Mouse (Mus musculus) gastrocnemius, postnatal 10 days (tissue): ENCODE measurements at regions not wholly inside any gene's neighbourhood (a gene's known extent, or its start where the extent isn't known, plus 50 kb on each side); places are given as distances from the start of the nearest gene placed in this dataset.

Source experiments
- DNase-seq: peaks from one replicate; pipeline ENCODE4 v3.0.0; 2021; ENCODE audit warnings: mixed read lengths

- DNase-seq = no peak
Measured at GRCm38 (mm10) chr11:111715401-111715800, 649.4 kb downstream of the Kcnj2 start.

DNA sequence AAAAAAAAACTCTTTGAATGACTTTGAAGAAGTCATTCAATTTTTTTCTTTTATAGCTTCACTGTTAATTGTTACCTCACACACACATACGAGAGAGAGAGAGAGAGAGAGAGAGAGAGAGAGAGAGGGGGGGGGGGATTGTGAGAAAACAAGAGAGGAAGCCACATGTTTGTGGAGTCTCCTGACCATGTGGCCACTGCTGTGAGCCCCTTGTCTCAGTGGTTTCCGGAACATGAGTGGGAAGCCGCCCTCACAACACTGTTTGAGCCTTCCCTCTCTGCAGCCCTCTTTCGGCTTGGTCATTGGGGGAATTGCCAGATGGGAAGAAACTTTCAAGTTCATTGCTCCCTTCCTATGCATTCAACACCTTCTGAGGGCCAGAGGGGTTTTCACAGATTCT lies 656.3 kb downstream of the Kcnj2 start:
- no peak for DNase-seq

- no peak for DNase-seq
Measured at GRCm38 (mm10) chr11:111728148-111728547, 662.2 kb downstream of the Kcnj2 start.

DNA sequence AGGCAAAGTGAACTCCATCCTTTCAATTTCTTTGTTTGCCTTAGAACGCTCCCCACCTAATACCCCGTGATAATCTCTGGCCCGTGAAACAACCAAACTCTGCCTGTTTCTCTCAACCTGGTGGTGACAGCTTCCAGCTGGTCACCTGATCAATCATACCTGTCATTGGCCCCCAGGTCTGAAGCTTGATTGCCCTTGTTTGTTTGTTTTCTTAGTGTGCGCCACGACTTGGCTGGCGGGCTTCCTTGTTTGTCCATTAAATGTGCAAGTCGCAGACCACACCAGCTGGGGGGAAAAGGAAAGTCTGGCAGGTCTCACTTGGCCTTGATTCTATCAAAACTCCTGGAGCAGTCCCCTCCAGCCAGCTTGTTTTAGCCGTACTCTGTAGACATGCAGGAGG lies 666.1 kb downstream of the Kcnj2 start:
- DNase-seq = no peak

- no peak for DNase-seq
Measured at GRCm38 (mm10) chr11:111735446-111735845, 669.5 kb downstream of the Kcnj2 start.

DNA sequence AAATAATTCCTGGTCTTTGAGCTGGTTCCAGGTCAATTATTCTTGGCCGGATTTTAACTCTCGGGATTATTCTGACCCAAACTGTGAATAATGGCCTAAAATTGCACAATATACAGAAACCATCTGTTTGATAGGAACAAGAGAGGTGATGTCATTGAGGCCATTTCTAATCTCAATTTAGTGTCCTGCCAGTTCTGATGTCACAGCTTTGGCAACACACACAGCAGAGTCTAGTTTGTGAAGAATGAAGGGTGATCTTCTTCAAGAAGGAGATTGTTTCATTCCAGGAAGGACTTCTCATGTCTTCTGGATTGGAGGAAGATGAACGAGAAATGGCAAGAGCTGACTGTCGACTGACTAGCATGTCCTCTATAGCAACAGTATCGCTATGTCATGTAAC lies 670.0 kb downstream of the Kcnj2 start:
- DNase-seq = no peak

DNA sequence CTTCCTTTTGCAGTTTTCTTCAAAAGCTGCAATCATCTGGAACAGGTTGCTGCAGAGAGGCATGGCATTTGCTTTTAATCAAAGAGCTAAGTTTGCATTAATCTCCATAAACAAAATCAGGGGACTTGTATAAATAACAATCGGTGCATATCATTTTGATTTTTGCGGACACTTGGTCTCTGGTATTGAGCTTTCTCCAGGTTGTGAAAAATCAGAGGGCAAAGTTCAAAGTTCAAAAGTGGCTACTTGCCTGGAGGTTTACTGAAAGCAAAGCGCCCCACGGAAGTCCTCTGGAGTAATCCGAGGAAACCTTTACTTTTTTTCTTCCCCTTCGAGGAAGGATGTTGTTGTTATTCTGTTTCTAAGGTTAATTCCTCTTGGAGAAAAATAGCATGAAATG lies 677.4 kb downstream of the Kcnj2 start:
- DNase-seq = no peak

- no peak for DNase-seq
Measured at GRCm38 (mm10) chr11:111747262-111747946, 681.4 kb downstream of the Kcnj2 start.

DNA sequence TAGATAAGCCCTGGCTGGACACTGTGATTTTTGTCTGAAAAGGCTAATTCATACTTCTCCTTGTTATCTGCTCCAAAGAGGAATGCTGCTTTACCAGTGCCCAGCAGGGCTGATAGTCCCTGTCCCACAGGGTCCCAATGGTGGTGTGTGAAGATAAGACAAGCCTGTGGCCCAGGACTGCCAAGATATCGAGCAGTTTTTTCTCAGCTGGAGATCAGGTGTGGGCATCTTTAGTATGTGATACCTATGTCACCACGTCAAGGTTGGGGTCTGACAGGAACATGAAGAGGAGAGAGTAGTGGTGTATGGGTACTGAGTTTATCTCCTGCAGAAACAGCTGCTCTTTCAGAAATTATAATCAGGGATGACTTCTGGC lies 682.0 kb downstream of the Kcnj2 start:
- DNase-seq = no peak

DNA sequence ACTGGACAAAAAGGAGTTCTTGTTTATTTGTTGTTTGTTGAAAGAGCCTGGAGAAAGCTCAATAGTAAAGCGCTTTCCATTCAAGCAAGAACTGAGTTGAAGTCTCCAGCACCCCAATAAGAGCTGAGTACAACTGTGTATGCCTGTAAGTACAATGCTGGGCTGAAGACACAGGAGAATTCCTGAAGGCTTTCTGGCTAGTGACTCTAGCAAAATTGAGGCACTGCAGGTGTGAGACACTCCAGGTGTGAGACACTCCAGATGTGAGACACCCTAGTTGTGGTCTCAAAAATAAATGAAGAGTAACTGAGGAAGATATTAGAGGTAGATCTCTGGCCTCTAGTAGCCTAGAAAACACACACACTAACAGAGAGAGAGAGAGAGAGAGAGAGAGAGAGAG lies 682.5 kb downstream of the Kcnj2 start:
- no peak for DNase-seq

DNA sequence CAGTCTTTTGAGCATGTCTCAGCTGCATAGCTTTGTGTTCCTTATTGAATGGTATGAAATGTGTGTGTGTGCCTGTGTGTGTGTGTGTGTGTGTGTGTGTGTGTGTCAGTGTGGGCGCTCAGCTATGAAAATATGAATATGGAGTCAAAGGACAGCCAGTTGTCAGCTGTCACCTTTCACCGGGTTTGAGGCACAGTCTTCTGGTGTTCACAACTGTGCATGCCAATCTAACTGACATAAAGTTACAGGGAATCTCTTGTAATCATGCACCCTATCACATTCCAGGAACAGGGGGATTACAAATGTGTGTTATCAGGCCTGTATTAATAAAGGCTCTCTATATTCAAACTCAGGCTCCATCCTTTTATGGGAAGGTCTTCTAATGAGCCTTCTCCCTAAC lies 688.8 kb downstream of the Kcnj2 start:
- DNase-seq = no peak

GRCm38 (mm10) chr11:111763081-111763480 lies 697.1 kb downstream of the Kcnj2 start:
- DNase-seq = no peak

- no peak for DNase-seq
Measured at GRCm38 (mm10) chr11:111766371-111767011, 700.5 kb downstream of the Kcnj2 start.

DNA sequence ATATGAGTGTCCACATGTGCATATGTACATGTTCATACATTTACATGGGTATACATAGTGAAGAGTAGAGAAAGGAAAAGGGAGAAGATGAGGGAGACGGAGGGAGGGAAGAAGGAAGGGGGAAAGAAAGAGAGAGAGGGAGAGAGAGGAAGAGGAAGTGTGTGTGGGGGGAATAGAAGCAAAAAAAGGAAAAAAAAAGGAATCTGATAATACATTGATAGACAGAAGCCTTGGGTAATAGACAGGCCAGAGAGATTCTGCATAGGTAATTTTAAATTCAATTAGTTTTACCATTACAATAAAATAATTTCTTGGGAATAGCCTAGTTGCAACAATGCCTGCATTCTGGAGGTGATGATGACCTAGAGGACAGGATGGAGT lies 701.0 kb downstream of the Kcnj2 start:
- DNase-seq = no peak

DNA sequence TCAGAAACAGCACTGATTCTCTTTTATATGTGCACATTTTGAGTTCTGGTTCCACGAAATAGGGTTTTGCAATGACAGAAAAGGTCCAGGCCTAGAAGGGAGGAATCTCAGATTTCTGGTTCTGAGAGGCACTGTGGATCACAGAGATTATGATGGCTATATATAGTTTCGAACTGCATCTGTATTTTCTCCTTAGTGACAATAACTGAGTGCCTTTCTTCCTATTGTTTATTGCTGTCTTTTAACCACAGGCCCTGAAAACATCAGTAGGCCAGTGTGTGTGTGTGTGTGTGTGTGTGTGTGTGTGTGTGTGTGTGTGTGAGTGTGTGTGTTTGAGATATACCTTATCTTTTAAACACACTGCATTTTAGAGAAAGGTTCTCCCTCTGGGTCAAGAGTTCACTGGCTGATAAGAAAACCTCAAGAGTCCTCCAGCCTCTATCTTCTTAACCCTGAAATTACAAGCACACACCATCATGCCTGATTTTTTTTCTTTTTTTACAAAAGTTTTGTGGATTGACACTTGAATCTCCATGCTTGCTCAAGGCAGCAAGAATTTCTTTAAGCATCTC lies 708.2 kb downstream of the Kcnj2 start:
- no peak for DNase-seq

GRCm38 (mm10) chr11:111781321-111781720 lies 715.4 kb downstream of the Kcnj2 start:
- no peak for DNase-seq

DNA sequence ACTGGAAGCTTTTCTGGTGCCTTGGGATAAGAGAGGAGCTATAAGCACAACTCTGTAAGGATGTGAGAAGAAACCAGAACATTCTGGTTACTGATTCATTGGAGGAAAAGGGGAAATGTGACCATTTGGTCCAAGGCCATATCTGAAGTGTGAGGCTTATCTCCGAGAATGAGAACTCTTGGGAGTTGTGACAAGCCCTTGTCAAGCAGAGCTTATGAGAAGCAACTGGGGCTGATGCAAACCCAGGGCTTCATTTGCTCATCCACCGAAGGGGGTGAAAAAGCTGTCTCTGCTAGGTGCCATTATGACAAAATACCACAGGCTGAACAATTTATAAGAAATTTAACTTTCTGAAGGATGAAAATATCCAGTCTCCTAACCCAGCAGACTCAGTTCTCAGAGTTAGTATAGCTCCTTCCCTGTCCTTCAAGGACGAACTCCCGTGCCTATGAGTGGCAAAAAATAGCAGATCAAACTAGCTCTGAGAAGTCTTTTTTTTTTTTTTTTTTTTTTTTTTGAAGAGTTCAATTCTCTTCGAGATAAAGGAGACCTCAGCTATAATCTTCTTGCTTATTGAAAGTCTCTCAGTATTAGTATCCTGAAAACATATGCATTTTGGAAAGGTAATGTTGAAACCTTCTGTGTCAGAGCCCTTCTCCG lies 725.4 kb downstream of the Kcnj2 start:
- DNase-seq = no peak

DNA sequence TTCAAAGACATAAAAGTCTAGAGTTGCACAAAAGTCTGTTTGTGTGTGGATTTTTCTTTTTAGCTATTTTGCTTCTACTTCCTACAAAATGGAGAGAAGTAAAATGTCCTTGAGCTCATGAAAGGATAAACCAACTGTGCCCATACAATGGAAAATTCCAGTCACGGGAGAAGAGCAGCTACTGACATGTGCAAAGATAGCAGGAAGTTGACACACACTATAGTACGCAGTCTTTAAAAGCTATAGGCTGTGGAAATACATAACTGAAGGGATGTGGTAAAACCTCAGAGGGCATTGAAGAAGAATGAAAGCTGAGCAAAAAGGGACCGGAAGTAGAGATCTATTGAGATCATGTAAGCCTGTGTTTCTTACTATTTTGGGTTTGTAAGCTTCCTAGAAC lies 735.1 kb downstream of the Kcnj2 start:
- DNase-seq = no peak

DNA sequence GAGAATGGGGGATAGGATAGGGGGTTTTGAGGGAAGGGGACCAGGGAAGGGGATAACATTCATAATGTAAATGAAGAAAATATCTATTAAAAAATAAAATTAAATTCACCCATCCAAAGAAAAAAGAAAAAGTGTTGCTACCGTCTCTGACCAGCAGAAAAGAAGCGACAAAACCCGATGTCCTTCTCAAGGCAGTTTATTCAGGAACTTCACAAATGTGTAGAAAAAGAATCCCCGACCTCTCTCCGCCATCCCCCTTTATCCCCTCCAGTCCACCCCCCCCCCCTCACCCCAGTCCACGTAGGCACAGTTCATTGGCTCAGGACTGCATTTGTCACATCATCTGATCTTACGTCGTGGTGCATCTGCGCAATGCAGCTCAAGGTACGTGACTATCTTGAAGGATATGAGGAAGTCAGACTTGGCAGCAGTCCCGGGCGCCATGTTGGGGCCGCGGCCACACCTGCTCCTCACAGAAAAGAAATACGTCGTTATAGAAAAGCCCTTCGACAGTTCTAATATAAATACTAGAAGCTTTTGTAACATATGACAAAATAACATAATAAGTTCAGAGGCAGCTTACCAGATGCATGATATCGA lies 750.3 kb downstream of the Kcnj2 start:
- DNase-seq = no peak

GRCm38 (mm10) chr11:111818124-111818523 lies 752.2 kb downstream of the Kcnj2 start:
- no peak for DNase-seq

GRCm38 (mm10) chr11:111820356-111820755 lies 754.4 kb downstream of the Kcnj2 start:
- no peak for DNase-seq

- DNase-seq = no peak
Measured at GRCm38 (mm10) chr11:111828455-111828854, 762.5 kb downstream of the Kcnj2 start.

DNA sequence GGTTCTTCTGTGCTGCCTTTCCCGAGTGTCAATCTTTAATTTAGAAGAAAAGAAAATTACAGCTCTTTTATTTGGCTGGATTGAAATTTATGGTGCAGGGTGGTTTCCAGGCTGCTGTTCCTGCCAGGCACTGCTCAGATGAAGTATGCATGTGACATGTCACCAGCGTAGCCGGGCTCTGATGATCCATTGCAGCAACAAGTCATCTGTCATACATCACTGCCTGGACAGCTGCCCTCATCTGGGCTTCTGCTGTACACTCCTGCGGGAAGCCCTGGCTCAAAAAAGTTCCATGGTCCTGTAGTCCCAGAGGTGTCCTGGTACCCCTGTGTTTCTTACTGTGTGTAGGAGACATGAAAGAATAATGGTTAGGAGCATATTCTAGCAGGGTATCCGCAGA lies 773.0 kb downstream of the Kcnj2 start:
- DNase-seq = no peak
